Mouse (Mus musculus) megakaryocyte, embryonic 14.5 days (primary cell): ENCODE measurements around the gene Pde4d. TPM values are rescaled to one million over a fixed set of nuclear protein-coding genes. Genes with fewer than 3 reads are reported as not detected.

Experiments used
- H3K27me3 ChIP-seq: replicated peaks from 2 replicates; pipeline ENCODE3; 2012; ENCODE audit warnings: inconsistent platforms
- H3K36me3 ChIP-seq: replicated peaks from 2 replicates; pipeline ENCODE3; 2012; ENCODE audit warnings: low read length, inconsistent platforms, mixed read lengths
- H3K4me1 ChIP-seq: 2 replicates; pipeline ENCODE4 v1.6.1; 2012; ENCODE audit warnings: inconsistent platforms
- H3K4me3 ChIP-seq: replicated peaks from 2 replicates; pipeline ENCODE3; 2012; ENCODE audit warnings: moderate library complexity, mild to moderate bottlenecking, inconsistent platforms
- H3K9me3 ChIP-seq: 2 replicates; pipeline ENCODE4 v1.6.1; 2012; ENCODE audit warnings: inconsistent platforms
- FLI1 ChIP-seq: IDR thresholded peaks from 2 replicates; pipeline ENCODE4 v1.6.1; 2012; ENCODE audit warnings: low read length, inconsistent platforms, mixed read lengths
- GATA1 ChIP-seq: IDR thresholded peaks from 3 replicates; pipeline ENCODE4 v1.6.1; 2012; ENCODE audit warnings: mixed read lengths, low read length, inconsistent platforms, borderline replicate concordance
- polyA plus RNA-seq: library from polyadenylated mRNA; stranded (reverse); fragments of >175 nt; gene quantifications from 2 replicates; pipeline ENCODE4 v1.2.3, GENCODE M21; 2012; ENCODE audit warnings: low replicate concordance; ENCODE audit not compliant: insufficient read depth

Pde4d gene
- polyA plus RNA-seq, 1 experiment, result 2.8 TPM

- no peaks in the 10 kb centered on the region for H3K27me3 ChIP-seq
- H3K36me3 ChIP-seq, result no peaks in the 10 kb centered on the region
- no peak overlapping the region for H3K4me3 ChIP-seq
- TF ChIP-seq GATA1 (no peak), FLI1 (no peak)
- peaks cover 30% of the 10 kb centered on the region for H3K4me1 ChIP-seq
- no peaks in the 10 kb centered on the region for H3K9me3 ChIP-seq
These were observed 1209.4 kb downstream of the Pde4d start for GRCm38 (mm10) chr13:109659103-109659502.

- Histone ChIP-seq H3K9me3 (no peaks in the 10 kb centered on the region), H3K4me3 (no peak overlapping the region), H3K27me3 (no peaks in the 10 kb centered on the region), H3K4me1 (peaks cover 43% of the 10 kb centered on the region), H3K36me3 (no peaks in the 10 kb centered on the region)
- TF ChIP-seq FLI1, result no peak
- no peak for TF ChIP-seq GATA1
These were observed 1211.6 kb downstream of the Pde4d start for GRCm38 (mm10) chr13:109661345-109661744.

- Histone ChIP-seq H3K9me3 (no peaks in the 10 kb centered on the region), H3K36me3 (no peaks in the 10 kb centered on the region), H3K4me1 (peaks cover 36% of the 10 kb centered on the region), H3K27me3 (no peaks in the 10 kb centered on the region), H3K4me3 (no peak overlapping the region)
- TF ChIP-seq GATA1 (no peak), FLI1 (no peak)
These were observed 1212.4 kb downstream of the Pde4d start for GRCm38 (mm10) chr13:109662099-109662498.

GRCm38 (mm10) chr13:109662731-109663130 lies 1213.0 kb downstream of the Pde4d start:
- peaks cover 32% of the 10 kb centered on the region for H3K4me1 ChIP-seq
- H3K36me3 ChIP-seq, result no peaks in the 10 kb centered on the region
- H3K27me3 ChIP-seq, result no peaks in the 10 kb centered on the region
- no peak overlapping the region for H3K4me3 ChIP-seq
- no peaks in the 10 kb centered on the region for H3K9me3 ChIP-seq
- TF ChIP-seq FLI1 (no peak), GATA1 (no peak)

- Histone ChIP-seq H3K9me3 (no peaks in the 10 kb centered on the region), H3K27me3 (no peaks in the 10 kb centered on the region), H3K36me3 (no peaks in the 10 kb centered on the region), H3K4me3 (no peak overlapping the region), H3K4me1 (peaks cover 26% of the 10 kb centered on the region)
- no peak for TF ChIP-seq FLI1
- no peak for TF ChIP-seq GATA1
These were observed 1215.4 kb downstream of the Pde4d start for GRCm38 (mm10) chr13:109664956-109665802.

- Histone ChIP-seq H3K4me1 (peaks cover 26% of the 10 kb centered on the region), H3K36me3 (no peaks in the 10 kb centered on the region), H3K27me3 (no peaks in the 10 kb centered on the region), H3K9me3 (no peaks in the 10 kb centered on the region), H3K4me3 (no peak overlapping the region)
- TF ChIP-seq FLI1, result no peak
- TF ChIP-seq GATA1, result no peak
These were observed 1216.2 kb downstream of the Pde4d start for GRCm38 (mm10) chr13:109665803-109666403.

GRCm38 (mm10) chr13:109669965-109670364 lies 1220.2 kb downstream of the Pde4d start:
- TF ChIP-seq FLI1, result no peak
- TF ChIP-seq GATA1, result no peak
- Histone ChIP-seq H3K4me1 (peaks cover 30% of the 10 kb centered on the region), H3K4me3 (no peak overlapping the region), H3K27me3 (no peaks in the 10 kb centered on the region), H3K36me3 (no peaks in the 10 kb centered on the region), H3K9me3 (no peaks in the 10 kb centered on the region)

- no peaks in the 10 kb centered on the region for H3K36me3 ChIP-seq
- H3K9me3 ChIP-seq, result no peaks in the 10 kb centered on the region
- H3K4me1 ChIP-seq, result peaks cover 24% of the 10 kb centered on the region
- no peak overlapping the region for H3K4me3 ChIP-seq
- H3K27me3 ChIP-seq, result no peaks in the 10 kb centered on the region
- TF ChIP-seq FLI1 (no peak), GATA1 (no peak)
These were observed 1222.0 kb downstream of the Pde4d start for GRCm38 (mm10) chr13:109671589-109672347.

- TF ChIP-seq GATA1 (no peak), FLI1 (no peak)
- H3K4me1 ChIP-seq, result peaks cover 23% of the 10 kb centered on the region
- H3K4me3 ChIP-seq, result no peak overlapping the region
- no peaks in the 10 kb centered on the region for H3K36me3 ChIP-seq
- H3K9me3 ChIP-seq, result no peaks in the 10 kb centered on the region
- H3K27me3 ChIP-seq, result no peaks in the 10 kb centered on the region
These were observed 1227.3 kb downstream of the Pde4d start for GRCm38 (mm10) chr13:109677047-109677446.
